Mouse (Mus musculus) C2C12 (cell line): ENCODE measurements around the gene Pbx1.

Experiments used
- CTCF ChIP-seq: IDR thresholded peaks from one replicate; pipeline ENCODE4 v1.5.1; 2011; ENCODE audit not compliant: control insufficient read depth, insufficient read depth, insufficient read length
- MYOD1 ChIP-seq: IDR thresholded peaks from one replicate; pipeline ENCODE4 v1.6.1; 2011; ENCODE audit warnings: low read depth; ENCODE audit not compliant: control insufficient read depth, insufficient read length
- MYOG ChIP-seq: IDR thresholded peaks from one replicate; pipeline ENCODE4 v1.6.1; 2011; ENCODE audit not compliant: control insufficient read depth, insufficient read length; ENCODE audit errors: extremely low read depth
- USF1 ChIP-seq: IDR thresholded peaks from one replicate; pipeline ENCODE4 v1.6.1; 2011; ENCODE audit warnings: low read depth, mild to moderate bottlenecking, control low read depth, moderate library complexity

- TF ChIP-seq CTCF (no peak), MYOG (no peak), USF1 (no peak), MYOD1 (no peak)
Measured at GRCm38 (mm10) chr1:168355985-168356556, 76.0 kb downstream of the Pbx1 start.
